Mouse (Mus musculus): Measurements from ENCODE around the gene 1600014C10Rik. TPM values are rescaled to one million over a fixed set of nuclear protein-coding genes. Genes with fewer than 3 reads are reported as not detected.

The 1600014C10Rik gene
- total RNA-seq, 2 experiments from 2014 or later, result 4.9 to 8.6 TPM

DNA sequence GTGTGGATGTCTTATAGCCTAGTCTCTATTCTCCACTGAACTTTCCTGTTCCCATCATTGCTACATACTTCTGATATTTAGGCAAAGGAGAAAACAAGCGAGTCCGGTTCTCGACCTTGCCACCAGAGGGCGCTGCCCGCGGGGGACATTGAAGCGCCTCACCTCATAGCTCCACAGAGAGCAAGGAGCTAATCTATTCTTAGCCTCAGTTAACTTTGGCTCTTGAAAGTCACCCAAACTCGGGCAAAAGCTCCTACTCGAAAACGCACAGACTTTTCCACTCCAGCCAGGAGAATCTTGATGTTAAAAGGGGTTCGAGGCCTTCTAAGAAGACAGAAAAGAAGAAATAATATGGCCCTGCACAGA, 438 bp upstream of the 1600014C10Rik start:
- ATAC-seq (replicated peaks; ENCODE audit: low FRiP score, low TSS enrichment, poor library complexity, severe bottlenecking), result peak; percentile 66

GRCm38 (mm10) chr7:38183709-38184417, 846 bp downstream of the 1600014C10Rik start:
- ATAC-seq (replicated peaks; ENCODE audit: low FRiP score, low TSS enrichment, poor library complexity, severe bottlenecking), result peak; percentile 88

- ATAC-seq (replicated peaks; ENCODE audit: low FRiP score, low TSS enrichment, poor library complexity, severe bottlenecking), result no peak
These were observed 1.4 kb downstream of the 1600014C10Rik start for GRCm38 (mm10) chr7:38184418-38184745.

- ATAC-seq (replicated peaks; ENCODE audit: low FRiP score, low TSS enrichment, poor library complexity, severe bottlenecking), result no peak
These were observed 1.8 kb downstream of the 1600014C10Rik start for GRCm38 (mm10) chr7:38184786-38185185.

DNA sequence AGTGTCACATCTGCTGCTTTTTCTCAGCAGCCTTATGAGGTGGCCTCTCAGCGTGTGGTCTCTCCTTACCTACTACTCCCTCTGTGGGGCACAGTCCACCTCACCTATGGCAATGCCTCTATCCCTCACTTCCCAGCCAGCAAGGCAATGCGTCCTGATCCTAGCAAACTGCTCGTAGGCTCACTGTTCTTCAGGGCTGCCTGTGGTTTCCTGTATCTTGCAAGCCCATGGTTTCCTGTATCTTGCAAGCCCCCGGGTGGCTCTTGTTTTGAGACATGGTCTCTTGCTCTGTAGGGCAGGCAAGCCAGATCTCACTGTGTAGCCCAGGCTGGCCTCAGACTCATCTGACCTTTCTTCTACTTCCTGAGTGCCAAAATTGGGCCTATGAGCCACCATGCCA, 3.8 kb downstream of the 1600014C10Rik start:
- no peak for ATAC-seq (replicated peaks; ENCODE audit: low FRiP score, low TSS enrichment, poor library complexity, severe bottlenecking)

DNA sequence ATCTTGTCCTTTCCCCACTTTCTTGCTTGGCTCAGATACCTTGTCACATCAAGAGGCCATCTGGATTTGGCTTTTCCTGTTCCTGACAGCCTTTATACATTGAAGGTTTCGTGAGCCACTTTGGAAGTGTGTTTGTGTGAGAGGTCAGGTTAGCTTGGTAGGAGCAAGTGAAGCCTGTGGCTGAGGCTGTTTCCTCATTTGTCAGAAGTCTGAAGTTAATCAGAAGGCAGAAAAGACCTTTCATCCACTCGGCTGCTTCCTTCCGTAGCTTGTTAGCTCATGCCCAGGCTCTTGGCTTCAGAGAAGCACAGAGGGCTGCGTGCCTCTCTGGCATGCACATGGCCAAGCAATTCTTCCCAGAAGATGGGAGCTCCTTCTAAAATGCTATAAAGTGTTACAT, 4.8 kb downstream of the 1600014C10Rik start:
- no peak for ATAC-seq (replicated peaks; ENCODE audit: low FRiP score, low TSS enrichment, poor library complexity, severe bottlenecking)

DNA sequence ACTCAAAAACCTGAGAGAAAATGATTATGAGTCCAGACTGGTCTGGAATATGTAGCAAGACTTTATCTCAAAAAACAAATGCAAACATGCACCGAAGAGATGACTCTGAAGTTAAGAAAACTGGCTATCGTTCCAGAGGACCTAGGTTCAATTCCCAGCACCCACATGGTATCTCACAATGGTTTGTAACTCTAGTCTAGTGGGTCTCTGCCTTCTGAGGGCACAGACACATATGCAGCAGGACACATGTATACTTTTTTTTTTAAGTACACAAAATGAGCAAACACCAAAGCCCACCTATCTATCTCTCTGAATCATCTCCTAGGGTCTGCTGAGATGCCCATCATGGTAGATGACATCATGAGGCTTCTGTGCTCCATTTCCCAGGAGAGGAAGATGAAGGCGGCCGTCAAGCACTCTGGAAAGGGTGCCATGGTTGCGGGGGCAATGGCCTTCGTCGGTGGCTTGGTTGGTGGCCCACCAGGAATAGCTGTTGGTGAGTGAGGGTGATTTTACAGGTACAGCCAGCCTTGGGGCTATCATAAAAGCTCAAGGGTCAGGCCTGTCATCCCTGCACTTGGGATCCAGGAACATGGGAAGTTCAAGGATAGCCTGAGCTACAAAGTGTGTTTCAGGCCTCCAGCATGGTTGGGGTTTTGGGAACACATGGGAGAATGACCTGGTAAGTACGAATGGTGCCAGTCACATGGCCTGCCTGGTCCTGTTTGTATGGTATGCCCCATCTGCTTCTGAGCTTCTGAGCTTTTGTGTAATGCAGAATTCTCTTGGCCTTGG, 5.5 kb downstream of the 1600014C10Rik start:
- ATAC-seq (replicated peaks; ENCODE audit: low FRiP score, low TSS enrichment, poor library complexity, severe bottlenecking), result no peak

- ATAC-seq (replicated peaks; ENCODE audit: low FRiP score, low TSS enrichment, poor library complexity, severe bottlenecking), result peak; percentile 27; the same call in 1 of the 2 replicates
These were observed 6.3 kb downstream of the 1600014C10Rik start for GRCm38 (mm10) chr7:38189136-38189982.

DNA sequence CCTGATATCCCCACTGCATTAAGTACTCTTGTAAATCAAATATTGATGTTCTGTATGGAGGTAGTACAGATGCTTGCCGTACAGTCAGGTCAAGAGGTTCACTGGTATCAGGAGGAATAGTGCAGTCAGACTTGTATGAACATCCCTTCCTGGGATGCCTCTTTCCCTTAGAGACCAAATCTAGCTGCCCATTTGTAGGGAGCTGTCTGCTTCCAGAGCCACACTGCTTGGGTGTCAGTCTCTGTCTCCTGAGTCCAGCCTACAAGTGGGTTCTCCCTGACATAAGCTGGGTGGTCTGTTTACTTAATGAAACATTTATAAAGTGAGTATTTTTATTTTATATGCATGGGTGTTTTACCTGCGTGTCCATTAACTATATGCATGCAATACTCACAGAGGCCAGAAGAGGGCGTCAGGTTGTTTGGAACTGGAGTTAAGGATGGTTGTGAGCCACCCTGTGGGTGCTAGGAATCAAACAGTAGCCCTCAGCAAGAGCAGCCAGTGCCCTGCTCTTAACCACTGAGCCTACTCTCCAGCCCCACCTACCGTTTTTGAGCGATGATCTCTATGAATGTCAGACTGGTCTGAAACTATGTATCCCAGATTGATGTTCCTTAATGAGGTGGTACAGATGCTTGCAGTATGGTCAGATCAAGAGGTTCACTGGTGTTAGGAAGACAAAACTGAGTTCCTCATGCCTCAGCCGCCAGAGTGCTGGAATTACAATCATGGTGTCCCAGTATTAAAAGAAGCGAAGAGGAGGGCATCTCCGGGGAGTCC, 7.2 kb downstream of the 1600014C10Rik start:
- ATAC-seq (replicated peaks; ENCODE audit: low FRiP score, low TSS enrichment, poor library complexity, severe bottlenecking), result no peak

DNA sequence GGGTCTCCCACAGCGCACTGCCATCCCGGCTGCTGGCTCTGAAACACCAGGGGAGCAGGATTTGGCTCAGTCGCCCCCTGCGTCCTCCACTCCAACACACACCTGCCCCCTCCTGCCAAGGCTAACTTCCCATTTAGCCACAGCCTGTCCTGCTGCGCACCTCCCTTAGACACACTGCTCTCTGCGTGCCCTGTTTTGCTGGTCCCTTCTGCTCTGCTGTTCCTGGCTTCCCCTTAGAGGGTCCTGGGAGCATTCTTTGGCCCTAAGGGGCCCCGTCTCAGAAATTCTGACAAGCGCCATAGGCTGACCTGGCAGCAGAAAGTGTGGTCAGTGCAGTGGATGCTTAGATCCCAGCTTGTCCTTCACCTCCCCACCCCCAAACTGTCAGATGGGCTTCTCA, 8.1 kb downstream of the 1600014C10Rik start:
- no peak for ATAC-seq (replicated peaks; ENCODE audit: low FRiP score, low TSS enrichment, poor library complexity, severe bottlenecking)

GRCm38 (mm10) chr7:38191571-38191970, 8.6 kb downstream of the 1600014C10Rik start:
- ATAC-seq (replicated peaks; ENCODE audit: low FRiP score, low TSS enrichment, poor library complexity, severe bottlenecking), result peak; percentile 66; the same call in 1 of the 2 replicates

DNA sequence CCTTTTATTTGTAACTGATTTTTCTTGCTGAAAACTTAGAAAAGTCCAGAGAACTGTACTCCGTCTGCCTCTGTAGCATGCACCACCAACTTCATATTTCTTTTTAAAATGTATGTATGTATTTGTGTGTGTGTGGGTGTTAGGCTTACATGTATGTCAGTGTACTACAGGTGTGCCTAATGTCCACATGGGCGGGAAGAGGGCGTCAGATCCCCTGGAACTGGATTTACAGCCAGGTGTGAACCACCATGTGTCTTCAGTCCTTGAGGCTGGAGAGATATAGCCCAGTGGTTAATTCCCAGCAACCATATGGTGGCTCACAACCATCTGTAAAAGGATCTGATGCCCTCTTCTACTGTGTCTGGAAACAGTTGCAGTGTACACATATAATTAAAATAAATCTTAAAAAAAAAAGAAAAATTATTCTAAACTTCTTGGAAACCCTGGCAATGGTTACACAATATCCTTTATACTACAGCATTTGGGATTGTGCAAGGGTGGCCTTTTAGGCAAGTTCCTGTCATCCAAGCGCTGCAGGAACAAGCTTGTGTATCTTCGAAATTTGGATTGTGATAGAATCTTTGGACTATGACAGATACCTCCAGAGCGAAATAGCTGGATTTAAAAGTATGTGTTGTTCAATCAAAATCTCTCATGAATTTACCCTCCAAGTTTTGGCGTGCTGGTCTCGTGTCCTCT, 17.0 kb downstream of the 1600014C10Rik start:
- no peak for ATAC-seq (replicated peaks; ENCODE audit: low FRiP score, low TSS enrichment, poor library complexity, severe bottlenecking)

GRCm38 (mm10) chr7:38200606-38201289, 17.7 kb downstream of the 1600014C10Rik start:
- ATAC-seq (replicated peaks; ENCODE audit: low FRiP score, low TSS enrichment, poor library complexity, severe bottlenecking), result peak; percentile 96

DNA sequence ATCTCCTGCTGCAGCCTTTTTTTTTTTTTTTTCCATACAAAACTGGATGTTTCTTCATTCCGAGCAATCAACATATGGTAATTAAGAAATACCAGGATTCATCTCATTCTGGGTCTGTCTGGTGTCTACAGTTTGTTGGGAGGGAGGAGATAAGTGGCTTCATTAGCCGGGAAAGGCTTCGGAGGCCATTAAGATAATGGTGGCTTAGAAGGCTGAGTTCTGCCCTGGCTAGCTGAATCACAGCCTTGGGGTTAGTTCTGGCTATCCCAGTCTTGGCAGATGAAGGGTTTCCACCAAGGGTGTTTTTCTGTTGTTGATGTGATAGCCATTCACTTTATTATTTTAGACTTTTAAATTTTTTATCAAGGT, 18.3 kb downstream of the 1600014C10Rik start:
- ATAC-seq (replicated peaks; ENCODE audit: low FRiP score, low TSS enrichment, poor library complexity, severe bottlenecking), result no peak

DNA sequence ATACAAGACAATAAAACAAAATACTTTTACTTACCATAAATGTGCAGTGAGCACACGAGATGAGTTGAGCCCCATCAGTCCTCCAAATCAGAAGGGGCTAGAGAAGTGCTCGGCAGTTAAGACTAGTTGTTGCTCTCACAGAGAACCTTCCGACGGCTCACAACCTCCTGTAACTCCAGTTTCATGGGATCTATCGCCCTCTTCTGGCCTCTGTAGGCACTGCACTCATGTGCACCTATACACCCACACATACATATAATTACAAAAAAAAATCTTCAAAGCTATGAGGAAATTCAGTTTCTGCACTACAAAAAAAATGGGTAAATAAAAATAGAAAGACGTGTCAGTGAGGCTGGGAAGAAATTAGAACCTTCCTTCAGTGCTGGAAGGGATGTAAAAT, 21.3 kb downstream of the 1600014C10Rik start:
- ATAC-seq (replicated peaks; ENCODE audit: low FRiP score, low TSS enrichment, poor library complexity, severe bottlenecking), result no peak

DNA sequence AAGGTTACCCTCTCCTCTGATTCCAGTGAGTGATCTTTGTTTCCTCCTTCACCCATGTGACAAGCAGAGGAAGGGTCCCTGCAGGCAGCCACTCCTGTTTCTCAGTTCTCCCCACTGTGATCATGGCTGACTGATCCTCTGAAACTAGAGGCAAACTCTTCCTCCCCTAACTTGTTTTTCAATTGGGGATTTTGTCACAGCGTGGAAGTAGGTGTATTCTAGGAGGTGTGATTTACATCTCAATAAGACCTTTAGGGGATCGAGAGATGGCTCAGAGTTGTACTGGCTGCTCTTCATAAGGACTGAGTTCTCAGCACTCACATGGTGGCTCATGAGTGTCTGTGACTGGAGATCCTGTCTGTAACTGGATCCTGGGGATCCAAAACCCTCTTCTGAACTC, 22.8 kb downstream of the 1600014C10Rik start:
- no peak for ATAC-seq (replicated peaks; ENCODE audit: low FRiP score, low TSS enrichment, poor library complexity, severe bottlenecking)

DNA sequence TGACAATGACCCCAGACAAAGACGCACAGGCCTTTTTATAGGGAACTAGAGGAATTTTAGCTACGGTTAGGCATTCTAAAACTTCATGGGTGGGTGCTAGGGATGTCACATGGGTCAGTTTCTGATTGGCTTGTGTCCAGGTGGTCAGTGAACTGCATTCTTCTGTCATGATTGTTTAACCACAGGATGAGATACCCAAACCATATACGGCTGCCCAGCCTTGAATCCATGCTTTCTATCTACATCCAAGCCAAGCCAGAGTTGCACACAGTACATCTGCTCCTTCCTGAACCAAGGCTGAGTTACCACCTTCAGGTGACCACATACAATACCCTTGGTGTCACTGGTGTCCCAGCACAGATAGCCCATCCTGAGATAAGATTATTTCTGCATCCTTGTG, 23.5 kb downstream of the 1600014C10Rik start:
- ATAC-seq (replicated peaks; ENCODE audit: low FRiP score, low TSS enrichment, poor library complexity, severe bottlenecking), result no peak

- no peak for ATAC-seq (replicated peaks; ENCODE audit: low FRiP score, low TSS enrichment, poor library complexity, severe bottlenecking)
These were observed 26.0 kb downstream of the 1600014C10Rik start for GRCm38 (mm10) chr7:38208969-38209368.

Data from megakaryocyte-erythroid progenitor cell, adult 5-6 weeks (primary cell).